Mouse (Mus musculus): ENCODE measurements around the gene Cldn10.
"Not testable (repeated sequence)": the region's sequence is repeated elsewhere in the genome, so short reads cannot be mapped to it uniquely, and the experiment has no call there.

Gene Cldn10

DNA sequence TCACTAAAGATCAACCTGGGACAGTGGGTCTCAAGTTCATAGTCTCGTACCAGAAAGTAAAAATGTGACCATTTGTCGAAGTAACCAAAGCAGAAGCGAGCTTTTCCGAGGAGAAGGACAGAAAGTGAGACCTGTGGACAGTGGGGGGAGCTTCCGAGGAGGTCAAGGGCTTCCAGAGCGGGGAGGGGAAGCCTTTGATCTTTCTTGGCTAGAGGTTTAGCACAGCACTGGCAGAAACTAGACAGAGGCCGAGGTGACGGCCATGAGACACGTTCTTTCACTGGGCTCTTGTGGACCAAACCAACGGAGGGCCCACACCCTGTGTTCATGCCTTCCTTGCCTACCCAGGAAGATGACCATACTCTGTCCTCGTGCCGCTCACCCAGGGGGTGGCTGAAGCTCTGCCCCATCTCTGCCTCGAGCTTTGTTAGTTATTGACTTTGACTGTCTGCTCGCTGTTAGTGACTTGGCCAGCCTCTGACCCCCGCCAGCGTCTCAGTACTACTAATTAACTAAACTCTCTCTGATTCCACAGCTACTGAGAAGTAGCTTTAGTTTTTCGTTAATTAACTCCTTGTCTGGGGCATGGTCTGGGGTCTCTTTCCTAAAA lies 4.3 kb upstream of the Cldn10 start:
- DNase-seq = no peak

DNA sequence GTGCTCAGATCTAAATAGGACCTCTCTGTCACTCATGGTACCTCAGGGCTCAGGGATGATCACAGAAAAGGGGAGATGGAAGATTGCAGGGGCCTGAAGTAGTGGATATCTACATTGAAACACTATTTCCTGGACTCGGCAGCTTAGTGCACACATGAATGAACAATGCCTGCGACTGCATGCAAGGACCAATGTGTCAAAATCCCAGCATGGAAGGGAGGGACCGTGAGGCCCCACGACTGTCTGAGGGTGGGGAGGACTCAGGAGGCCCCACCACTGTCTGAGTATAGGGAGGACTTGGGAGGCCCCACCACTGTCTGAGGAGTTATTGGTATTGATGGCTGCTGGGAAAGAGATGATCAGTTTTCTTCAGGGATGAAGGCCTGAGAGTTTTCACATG lies 2.5 kb downstream of the Cldn10 start:
- DNase-seq = no peak

DNA sequence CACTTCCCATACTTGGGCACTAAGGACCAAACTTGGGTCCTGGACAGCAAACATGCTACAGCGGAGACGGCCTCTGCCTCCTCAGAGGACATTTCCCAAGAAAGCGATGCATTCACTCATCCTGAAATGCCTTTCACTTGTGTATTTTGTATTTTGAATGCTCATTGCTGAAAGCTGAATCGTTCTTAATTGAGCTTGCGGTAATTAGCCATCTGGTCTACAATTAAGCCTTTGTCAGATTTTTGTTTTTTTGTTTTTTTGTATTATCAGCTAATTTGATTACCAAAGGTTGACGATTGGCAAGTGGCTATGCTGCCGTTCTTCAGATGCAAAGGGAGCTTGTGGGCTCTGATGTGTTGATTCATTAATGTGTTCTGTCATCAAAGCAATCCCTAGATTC lies 5.2 kb downstream of the Cldn10 start:
- DNase-seq = no peak

DNA sequence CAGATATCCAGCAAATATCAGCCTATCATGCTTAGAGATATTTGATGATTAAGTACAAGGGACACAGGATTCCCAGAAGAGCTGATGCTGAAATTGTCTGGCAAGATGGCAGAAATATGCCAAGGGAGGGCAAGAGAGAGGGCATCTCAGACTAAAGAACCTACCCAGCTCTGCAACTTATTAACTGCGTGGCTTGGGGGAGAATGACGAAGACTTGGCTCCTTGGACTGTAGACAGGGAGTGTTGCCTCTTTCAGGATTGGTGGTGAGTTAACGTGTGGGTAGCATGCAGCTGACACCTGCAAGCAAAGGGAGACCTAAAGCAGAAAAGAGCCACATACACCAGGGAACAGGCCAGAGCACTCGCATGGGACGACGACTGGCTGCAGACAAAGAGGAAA lies 5.7 kb downstream of the Cldn10 start:
- DNase-seq = no peak

DNA sequence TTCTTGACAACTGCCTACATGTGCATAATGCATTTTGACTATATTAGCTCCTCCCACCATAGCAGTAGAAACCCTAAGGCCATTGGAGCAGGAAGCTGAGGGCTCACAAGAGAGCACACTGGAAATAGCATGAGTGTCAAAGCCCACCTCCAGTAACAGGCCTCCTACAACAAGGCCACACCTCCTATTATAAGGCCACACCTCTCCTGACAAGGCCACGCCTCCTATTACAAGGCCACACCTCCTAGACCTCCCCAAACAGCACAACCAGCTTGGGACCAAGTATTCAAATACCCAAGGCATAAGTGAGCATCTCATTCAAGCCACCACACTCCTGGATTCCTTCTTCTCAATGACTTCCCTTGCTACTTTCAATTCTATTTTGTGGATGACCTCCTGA lies 6.5 kb downstream of the Cldn10 start:
- DNase-seq = no peak

DNA sequence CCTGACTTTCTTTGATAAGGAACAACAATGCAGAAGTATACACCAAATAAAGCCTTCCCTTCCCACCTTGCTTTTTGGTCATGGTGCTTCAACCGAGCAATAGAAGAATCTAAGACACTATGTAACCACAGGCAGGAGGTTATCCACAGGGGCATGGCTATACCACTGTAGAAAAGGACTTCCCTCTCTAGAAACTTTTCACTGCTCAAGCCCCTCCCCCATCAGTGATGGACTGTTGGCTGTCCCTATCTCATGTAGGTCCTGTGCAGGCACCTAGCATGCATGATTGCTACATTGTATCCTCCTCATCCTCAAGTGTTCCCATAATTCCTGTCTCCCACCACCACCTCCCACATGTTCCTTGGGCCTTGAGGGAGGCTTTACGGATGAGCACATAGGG lies 7.2 kb downstream of the Cldn10 start:
- DNase-seq = no peak

DNA sequence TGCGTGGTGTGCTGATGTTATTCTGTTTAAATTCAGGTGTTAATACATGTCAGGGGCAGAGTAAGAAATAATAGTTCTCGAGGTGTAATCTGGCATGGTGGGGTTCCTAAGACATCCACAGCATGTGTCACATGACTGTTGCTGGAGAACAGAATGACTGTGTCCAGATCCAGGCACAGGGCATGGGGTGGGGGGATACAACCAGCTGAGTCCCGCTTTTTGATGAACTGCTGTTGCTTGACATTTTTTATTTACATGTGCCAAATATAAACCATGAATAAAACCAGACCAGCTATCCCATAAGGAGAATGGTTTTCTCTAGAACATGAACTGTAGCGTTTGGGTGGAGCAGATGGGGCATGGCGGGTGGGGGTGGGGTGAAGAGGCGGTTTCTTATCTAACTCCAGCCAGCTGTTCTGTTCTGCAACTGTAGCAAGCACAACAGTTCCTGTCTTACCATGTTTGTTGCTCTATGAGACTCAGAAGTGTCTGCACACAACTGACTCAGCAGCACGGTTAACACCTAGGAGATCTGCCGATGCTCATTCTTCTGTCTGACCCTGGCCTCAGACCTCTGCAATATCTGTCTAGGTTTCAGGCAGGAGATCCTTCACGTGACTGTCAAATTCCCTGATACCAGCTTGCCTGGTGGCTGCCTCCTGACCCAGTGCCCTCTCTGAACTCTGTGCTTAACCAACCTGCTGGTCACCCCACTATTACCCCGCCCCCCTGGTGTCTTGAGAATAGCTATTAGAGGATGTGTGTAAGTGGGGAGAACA lies 8.4 kb downstream of the Cldn10 start:
- no peak for DNase-seq

DNA sequence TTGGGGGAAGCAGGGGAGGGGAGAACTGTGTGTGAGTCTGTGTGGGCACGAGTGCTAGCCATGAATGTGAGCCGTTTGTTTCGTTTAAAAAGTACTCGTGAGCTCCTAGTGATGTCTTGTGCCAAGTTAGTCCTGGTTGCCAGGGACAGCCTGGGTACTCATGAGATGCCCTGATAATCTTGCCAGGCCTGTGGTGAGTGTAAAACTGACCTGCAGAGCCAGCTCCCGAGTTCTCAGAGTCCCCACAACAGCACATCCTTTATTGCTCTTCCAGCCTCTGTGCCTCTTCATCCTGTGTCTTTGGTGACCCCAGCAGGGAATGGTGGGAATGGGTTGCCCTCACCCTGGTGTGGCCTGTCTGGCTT lies 9.0 kb downstream of the Cldn10 start:
- DNase-seq = peak in 1 of 2 experiments; percentile 16

DNA sequence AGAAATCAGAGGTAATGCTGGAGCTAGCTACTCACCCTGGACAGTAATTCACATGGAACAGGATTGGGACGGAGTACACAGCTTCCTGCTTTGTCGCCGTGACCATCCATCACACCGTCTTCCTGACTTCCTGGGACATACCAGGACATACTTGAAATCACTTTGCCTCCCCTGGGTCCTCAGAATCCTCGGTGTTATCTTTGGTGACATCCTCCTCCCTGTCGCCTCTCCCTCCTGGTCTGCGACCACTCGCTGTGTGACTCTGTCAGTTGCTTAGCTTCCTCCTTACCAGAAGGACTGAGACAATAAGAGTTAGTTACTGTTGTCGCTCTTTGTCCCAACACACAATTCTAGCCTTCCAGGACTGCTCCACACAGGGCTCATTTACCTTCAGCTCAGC lies 9.6 kb downstream of the Cldn10 start:
- DNase-seq = no peak

DNA sequence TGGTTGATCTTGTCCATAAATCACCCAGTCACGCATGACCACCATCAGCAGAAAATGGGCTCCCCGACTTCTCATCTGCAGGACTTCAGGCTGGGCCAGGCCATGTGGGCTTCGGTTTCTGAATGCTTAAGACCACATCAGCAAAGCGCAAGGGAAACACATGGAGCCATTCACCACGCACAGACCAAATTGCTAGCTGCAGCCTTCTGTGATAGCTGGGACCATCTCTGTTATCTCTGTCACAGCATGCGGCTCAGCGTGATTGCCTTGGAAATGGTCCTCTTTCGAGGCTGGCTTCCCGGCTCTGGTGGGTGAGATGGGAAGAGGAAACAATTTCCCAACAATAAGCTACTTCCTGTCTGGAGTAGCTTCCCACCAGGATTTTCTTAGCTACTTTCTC lies 12.2 kb downstream of the Cldn10 start:
- DNase-seq = no peak

DNA sequence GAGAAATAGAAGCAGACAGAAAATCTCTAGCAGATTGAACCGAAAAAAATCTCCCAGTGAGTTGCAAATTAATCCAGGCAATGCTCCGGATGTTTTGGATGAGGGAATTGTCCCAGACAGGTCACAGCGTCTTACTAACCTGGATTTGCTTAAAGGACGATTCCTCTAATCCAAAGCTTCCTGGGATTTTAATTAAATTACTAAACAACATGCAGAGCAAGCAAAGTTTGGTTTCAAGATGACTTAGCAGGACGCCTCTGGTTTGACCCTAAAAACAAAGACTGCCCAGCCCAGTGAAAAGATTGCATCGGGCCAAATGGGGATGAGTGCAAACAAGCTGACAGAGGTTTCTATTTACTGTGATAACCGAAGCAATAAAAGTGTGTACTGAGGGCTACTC lies 16.2 kb downstream of the Cldn10 start:
- DNase-seq = no peak

DNA sequence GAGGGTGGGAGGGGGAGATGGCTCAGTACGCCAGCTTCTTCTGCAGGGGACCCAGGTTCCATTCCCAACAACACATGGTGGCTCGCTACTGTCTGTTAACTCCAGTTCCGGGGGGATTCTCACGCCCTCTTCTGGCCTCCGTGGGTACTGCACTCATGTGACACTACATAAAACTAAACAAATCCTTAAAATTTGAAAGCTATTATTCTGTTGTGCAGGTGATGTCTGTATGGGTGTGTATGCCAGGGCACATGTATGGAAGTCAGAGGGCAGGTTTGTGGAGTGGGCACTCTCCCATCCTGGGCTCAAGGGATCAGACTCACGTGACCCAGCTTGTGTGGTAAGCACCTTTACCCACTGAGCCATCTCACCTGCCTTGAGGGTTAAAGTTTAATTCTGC lies 16.6 kb downstream of the Cldn10 start:
- peak in 1 of 2 experiments; percentile 46 for DNase-seq

DNA sequence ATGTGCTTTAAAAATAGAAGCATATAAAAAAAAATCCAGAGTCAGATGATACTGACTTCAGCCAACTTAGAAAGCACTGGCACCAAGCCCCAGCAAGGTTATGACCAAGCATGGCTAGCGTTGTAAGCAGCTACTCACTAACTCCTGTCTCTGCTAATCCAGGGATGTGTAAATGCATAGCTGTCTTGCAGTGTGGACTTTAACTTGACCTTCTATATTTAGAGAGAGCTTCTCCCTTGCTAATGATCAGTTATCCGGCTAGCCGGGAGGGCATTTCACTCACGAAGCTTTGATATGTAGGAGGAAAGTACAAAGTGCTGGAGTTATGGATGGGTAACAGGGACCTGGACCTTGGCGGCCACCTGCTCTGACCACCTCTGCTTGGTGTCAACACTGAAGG lies 19.9 kb downstream of the Cldn10 start:
- no peak for DNase-seq

DNA sequence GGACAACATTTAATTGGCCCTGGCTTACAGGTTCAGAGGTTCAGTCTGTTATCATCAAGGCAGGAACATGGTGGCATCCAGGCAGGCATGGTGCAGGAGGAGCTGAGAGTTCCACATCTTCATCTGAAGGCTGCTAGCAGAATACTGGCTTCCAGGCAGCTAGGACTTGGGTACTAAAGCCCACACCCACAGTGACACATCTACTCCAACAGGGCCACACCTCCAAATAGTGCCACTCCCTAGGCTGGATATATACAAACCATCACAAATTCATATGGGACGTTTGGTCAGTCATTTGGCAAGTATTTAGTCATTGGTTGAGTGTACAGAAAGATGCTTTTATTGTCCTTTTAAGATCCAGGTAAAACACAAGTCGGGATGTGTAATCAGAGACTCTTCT lies 20.5 kb downstream of the Cldn10 start:
- not testable (repeated sequence) for DNase-seq

DNA sequence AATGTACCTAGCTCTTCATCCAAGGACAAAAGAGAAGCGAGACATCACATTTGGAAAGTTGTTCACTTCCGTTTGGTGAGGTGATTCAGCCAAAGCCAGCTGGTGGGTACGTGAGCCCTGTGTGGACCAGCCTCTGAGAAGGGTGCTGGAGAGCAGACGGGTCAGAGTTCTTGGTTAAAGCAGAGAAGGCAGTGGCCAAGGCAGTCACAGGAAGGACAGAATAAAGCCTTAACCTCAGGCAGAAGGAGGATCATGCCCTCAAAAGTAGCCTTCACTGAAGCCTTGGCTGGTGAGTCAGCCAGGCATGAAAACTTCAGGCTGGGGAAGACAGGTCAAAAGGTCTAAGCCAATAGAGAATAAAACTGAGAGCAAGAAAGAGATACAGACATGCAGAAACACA lies 22.0 kb downstream of the Cldn10 start:
- no peak for DNase-seq

DNA sequence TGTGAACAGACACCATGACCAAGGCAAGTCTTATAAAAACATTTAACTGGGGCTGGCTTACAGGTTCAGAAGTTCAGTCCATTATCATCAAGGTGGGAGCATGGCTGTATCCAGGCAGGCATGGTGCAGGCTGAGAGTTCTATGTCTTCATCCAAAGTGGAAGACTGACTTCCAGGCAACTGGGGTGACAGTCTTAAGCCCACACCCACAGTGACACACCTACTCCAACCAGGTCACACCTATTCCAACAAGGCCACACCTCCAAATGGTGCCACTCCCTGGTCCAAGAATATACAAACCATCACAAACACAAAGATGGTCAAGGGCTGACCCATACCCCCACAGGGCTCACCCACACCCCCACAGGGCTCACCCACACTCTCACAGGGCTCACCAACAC lies 23.5 kb downstream of the Cldn10 start:
- DNase-seq = not testable (repeated sequence)

DNA sequence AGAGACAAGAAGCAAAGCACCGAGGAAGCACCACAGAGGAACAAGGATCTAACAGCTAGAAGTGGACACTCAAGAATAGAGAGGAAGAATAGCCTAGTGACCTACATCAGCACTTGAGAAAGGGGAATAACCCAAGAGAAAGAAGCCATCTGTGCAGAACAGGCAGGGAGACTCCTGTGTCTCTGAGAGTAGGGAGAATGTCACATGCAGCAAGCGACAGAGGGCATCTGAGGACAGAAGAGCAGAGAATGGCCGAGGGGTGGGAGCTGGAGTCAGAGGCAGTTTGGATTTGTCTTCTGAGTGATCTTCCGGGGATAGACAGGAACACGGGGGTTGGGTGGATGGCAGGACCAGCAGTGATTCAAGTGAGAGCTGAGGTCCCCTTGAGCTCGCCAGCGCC lies 25.4 kb downstream of the Cldn10 start:
- peak in 1 of 2 experiments; percentile 16 for DNase-seq

DNA sequence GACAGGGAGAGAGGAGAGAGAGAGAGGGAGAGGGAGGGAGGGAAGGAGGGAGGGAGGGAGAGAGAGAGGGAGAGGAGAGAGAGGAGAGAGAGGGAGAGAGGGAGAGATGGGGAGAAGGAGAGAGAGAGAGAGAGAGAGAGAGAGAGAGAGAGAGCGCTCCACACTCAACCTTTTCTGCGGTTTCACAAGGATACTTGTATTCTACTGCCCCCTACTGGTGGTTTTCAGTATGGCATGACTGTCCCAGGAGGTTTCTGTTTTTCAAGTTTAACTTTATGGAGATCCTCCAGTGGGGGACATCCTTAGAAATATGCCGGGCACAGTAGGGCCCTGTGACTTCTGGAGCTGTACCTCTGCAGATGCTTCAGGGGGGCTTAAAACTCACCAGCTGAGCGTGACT lies 28.8 kb downstream of the Cldn10 start:
- peak; percentile 52 to 73 for DNase-seq

DNA sequence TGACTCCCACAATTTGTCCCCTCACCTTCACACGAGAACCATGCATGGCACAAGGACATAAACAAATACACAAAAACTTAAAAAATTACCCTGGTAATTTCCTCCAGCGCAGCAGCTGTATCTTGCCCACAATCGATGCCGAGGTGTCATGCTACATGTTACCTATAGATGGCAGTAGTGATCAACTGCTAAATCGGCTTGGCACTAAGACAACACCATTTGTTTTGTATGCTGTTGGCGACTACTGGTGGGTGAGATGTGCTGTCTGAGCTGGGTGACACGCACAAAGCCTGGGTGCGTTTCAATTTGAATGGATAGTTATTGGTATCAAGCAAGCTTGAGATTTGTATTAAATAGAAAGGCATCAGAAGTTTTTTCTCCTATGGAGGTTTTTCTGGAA lies 32.4 kb downstream of the Cldn10 start:
- peak; percentile 72 to 73 for DNase-seq

DNA sequence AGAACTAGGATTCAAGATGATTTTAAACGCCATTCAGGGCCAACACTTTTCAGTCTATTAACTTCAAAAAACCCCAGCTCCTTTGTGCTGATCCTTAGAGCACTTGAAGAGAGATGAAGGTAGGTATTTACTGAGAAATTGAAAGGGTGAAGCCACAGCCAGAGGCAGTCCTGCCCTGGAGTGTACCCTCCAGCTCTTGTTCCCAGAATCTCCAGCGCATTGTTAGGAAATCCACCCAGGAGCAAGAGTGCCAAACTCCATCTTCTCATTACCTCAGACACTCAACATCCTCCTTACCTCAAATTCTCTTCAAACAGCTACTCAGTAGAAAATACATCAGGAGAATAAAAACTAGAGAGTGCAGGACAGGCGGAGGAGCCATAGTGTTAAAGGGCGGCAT lies 35.1 kb downstream of the Cldn10 start:
- no peak for DNase-seq

DNA sequence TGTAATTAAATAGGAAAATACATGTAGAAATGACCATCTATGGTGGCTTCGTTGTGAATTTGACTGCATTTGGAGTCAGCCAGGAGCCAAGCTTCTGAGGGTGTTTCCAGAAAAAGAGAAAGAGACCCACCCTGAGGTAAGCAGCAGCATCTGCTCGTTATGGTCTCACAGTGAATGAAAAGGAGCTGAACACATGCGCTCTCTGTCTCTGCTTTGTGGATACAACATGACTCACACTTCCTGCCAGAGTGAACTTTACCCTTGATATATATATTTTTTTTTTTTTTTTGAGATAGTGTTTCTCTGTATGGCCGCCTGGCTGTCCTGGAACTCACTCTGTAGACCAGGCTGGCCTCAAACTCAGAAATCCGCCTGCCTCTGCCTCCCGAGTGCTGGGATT lies 35.6 kb downstream of the Cldn10 start:
- DNase-seq = no peak

DNA sequence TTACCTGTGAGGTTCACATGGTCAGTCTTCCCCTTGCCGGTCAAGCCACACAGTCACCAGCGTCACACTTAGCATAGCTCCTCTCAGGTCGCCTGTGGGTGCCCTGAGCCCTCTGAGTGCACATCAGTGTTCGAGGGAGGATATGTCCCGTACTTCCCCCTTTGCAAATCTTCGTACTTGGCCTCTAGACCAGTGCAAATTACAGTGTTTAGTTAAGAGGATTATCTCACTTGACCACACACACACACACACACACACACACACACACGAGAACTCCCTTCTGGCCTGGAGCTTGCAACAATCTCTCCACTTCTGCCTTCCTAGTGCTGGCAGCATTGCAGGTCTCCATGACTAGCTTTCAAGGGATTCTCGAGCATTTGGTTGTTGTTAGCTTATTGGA lies 38.6 kb downstream of the Cldn10 start:
- DNase-seq = no peak

DNA sequence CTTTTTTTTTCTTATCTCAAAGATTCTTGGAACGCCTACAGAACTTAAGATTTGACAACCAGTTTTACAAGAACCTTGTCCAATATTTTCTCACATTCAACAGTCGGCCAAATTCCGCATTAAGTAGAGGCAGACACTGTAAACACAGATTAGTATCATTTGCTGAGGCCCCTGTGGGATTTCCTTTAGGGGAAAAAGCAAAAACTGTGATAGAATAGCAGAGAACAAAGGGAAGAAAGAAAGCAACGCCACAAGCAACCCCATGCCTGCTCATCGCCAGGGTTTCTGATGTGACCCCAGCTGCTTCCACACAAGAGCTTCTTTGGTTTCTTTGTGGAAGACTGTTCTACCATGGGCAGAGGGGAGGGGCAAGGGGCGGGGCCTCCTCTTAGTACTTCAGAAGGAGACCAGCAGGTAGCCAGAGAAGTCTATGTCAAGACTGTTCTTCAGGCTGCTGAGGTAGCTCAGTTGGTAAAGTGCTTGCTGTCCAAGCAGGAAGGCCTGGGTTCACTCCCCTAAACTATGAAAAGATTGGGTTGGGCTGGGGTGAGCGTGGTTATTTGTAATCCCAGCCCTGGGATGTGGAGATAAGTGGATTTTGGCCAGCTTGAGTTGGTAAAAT lies 39.7 kb downstream of the Cldn10 start:
- DNase-seq = no peak

DNA sequence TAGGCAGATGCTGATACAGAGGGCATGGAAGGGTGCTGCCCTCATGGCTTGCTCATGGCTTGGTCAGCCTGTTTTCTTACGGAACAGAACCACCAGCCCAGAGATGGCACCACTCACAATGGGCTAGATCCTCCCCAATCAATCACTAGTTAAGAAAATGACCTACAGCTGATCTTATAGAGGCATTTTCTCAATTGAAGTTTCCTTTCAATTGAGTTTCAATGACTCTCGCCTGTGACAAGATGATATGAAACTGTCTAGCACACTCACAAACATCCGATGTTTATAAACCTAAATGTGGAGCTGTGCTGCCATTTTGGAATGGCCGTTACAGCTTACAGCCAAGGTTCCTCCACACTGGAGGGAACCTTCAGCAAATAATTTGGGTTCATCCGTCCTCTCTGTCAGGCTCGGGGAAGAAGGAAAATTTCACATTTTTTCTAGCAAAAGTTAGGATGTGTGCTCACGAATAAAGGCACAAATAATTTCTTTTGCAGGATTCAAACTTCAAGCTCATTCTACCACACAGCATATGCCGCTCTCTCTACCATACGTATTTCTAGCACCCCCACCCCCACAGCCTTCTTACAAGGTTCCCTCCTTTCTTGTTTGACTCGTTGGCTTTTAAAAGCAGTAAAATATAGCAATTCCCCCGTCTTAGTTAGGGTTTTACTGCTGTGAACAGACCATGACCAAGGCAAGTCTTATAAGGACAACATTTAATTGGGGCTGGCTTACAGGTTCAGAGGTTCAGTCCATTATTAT lies 41.8 kb downstream of the Cldn10 start:
- DNase-seq = no peak
